Mouse (Mus musculus) kidney, embryonic 14.5 days (tissue): ENCODE measurements around the gene Kbtbd6. TPM values are rescaled to one million over a fixed set of nuclear protein-coding genes. Genes with fewer than 3 reads are reported as not detected.

Experiments
- ATAC-seq: fragments of 200-750 bp; cut with Nextera tagmentation; 2 replicates; pipeline ENCODE4 v1.8.0; 2017; ENCODE audit warnings: moderate number of reproducible peaks, mild to moderate bottlenecking, moderate TSS enrichment, moderate library complexity; ENCODE audit not compliant: low FRiP score, low TSS enrichment
- H3K27ac ChIP-seq: fragments of 300-500 bp; sonication (generic); 2 replicates; pipeline ENCODE4 v1.5.1; 2014; ENCODE audit warnings: low read depth, mild to moderate bottlenecking, low read length, moderate library complexity, mixed read lengths
- H3K27me3 ChIP-seq: fragments of 300-500 bp; sonication (generic); 2 replicates; pipeline ENCODE4 v1.6.1; 2014; ENCODE audit warnings: mild to moderate bottlenecking, low read length; ENCODE audit not compliant: control insufficient read depth, insufficient read depth
- H3K36me3 ChIP-seq: fragments of 300-500 bp; sonication (generic); 2 replicates; pipeline ENCODE4 v1.6.1; 2014; ENCODE audit warnings: low read length, mixed read lengths; ENCODE audit not compliant: control insufficient read depth, insufficient read depth
- H3K4me1 ChIP-seq: fragments of 300-500 bp; sonication (generic); 2 replicates; pipeline ENCODE4 v1.6.1; 2014; ENCODE audit warnings: low read length, mixed read lengths; ENCODE audit not compliant: control insufficient read depth, insufficient read depth
- H3K4me2 ChIP-seq: fragments of 300-500 bp; sonication (generic); replicated peaks from 2 replicates; pipeline ENCODE4 v1.6.1; 2014; ENCODE audit warnings: low read depth, mild to moderate bottlenecking, low read length
- H3K4me3 ChIP-seq: fragments of 300-500 bp; sonication (generic); 2 replicates; pipeline ENCODE4 v1.5.1; 2014; ENCODE audit warnings: mild to moderate bottlenecking, low read length
- H3K9ac ChIP-seq: fragments of 300-500 bp; sonication (generic); 2 replicates; pipeline ENCODE4 v1.6.1; 2014; ENCODE audit warnings: low read depth, mild to moderate bottlenecking, low read length, moderate library complexity
- H3K9me3 ChIP-seq: fragments of 300-500 bp; sonication (generic); 2 replicates; pipeline ENCODE4 v1.6.1; 2016; ENCODE audit warnings: low read length; ENCODE audit not compliant: control insufficient read depth
- WGBS: fragments of 180-500 bp; shearing (Covaris S2); extraction: QIAGEN DNeasy Blood & Tissue Kit; methylation state at CpG from one replicate; pipeline ENCODE4 v1.1.7; 2014; 5-methylcytosine and 5-hydroxymethylcytosine counted together
- polyA plus RNA-seq: library from polyadenylated mRNA; unstranded; fragments of >200 nt; fragmentation: Nextera tagmentation; extraction: Ambion mirVana; gene quantifications from 2 replicates; pipeline ENCODE4 v1.2.1, GENCODE M21; 2014

Gene Kbtbd6
- polyA plus RNA-seq, 1 experiment from 2014 or later: 3.2 TPM

DNA sequence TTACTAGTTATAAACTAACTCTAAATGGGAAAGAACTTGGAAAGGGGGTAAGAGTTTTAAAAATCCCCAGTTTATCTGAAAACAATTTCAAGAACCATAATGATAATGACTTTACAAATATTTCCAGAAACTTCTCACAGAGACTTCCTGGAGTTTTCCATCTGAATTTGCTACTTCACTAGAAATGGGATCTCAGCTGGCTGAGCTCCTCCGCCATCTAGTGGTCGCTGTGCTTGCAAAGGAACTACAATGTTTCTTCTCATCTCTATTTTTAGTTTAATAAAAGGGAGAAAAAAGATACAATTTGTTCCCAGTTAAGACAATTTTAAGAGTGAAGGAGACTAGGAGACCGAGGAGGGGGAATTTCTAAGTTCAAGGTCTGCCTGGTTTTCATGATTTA, 16.0 kb downstream of the Kbtbd6 start:
- H3K27ac ChIP-seq: no peak overlapping the region
- no peak overlapping the region for H3K4me3 ChIP-seq
- no peaks in the 10 kb centered on the region for H3K4me1 ChIP-seq
- no peak for ATAC-seq
- H3K36me3 ChIP-seq: peaks cover 76% of the 10 kb centered on the region
- no peaks in the 10 kb centered on the region for H3K9me3 ChIP-seq
- H3K4me2 ChIP-seq: no peak overlapping the region
- WGBS: 31% methylated on average over 3 of the region's 3 CpGs
- H3K9ac ChIP-seq: no peak overlapping the region
- H3K27me3 ChIP-seq: no peaks in the 10 kb centered on the region

DNA sequence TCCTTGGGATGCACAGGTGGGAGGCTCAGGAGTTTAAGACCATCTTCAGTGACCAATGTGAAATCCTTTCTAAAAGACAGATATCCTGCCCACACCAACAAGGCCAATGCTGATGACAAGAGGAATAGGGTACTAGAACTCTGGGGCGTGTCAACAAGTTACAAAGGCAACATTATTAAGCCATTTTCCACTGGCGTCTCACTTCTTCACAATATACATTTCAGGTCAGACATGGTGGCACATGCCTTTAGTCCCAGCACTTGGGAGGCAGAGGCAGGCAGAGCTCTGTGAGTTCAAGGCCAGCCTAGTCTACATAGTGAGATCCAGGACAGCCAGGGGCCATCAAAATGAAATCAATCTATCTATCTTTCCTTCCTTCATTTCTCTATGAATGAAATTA, 21.7 kb downstream of the Kbtbd6 start:
- Histone ChIP-seq H3K4me1 (no peaks in the 10 kb centered on the region), H3K27ac (no peak overlapping the region), H3K9me3 (no peaks in the 10 kb centered on the region), H3K4me2 (no peak overlapping the region), H3K36me3 (peaks cover 71% of the 10 kb centered on the region), H3K4me3 (no peak overlapping the region), H3K27me3 (no peaks in the 10 kb centered on the region), H3K9ac (no peak overlapping the region)
- no peak for ATAC-seq
- 91% methylated on average over 2 of the region's 2 CpGs for WGBS

DNA sequence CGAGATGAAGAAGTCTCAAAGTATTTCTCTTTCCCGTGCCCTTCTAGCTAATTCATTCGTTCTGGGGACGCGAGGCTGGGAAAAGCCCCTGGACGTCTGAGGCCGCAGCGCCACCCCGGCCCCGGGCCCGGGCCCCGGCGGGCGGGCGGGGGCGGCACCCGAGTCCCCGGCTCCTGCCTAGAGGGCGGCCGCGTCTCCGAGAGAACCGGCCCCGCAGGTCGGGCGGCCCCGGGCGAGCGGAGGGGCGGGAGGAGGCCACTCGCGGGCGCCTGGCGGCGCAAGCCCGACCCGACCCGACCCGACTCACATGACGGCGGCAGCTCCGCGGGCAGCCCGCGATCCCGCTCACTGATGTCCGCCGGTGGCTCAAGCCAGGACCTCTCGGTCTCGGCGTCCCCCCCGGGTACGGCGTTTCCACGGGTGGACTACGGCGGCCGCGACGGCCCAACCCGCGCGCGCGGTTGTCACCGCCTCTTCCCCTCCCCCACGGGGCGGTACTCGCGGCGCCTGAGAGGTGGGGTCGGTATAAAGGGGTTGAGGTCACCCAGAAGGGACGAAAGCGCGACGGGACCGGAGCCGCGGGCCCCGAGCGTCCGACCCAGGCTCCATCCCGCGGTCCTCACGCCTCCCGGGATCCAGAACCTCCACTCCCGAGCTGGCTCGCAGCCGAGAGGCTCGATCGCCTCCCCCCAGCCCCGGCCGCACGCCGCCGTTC, 29.1 kb downstream of the Kbtbd6 start, which contains the start of gene Elf1:
Gene Elf1 (plus strand): TSS at position 571 of the 715 bp plus-strand sequence.
- Histone ChIP-seq H3K9ac (peak within 1 kb of the TSS; percentile 95), H3K36me3 (peaks cover 11% of the 10 kb centered on the region), H3K27ac (peak within 1 kb of the TSS; percentile 99), H3K4me1 (peaks cover 20% of the 10 kb centered on the region), H3K27me3 (no peaks in the 10 kb centered on the region), H3K4me2 (peak within 1 kb of the TSS; percentile 81), H3K4me3 (peak within 1 kb of the TSS; percentile 87), H3K9me3 (no peaks in the 10 kb centered on the region)
- peak; percentile 85 for ATAC-seq
- WGBS: under 1% methylated on average over 52 of the region's 96 CpGs

DNA sequence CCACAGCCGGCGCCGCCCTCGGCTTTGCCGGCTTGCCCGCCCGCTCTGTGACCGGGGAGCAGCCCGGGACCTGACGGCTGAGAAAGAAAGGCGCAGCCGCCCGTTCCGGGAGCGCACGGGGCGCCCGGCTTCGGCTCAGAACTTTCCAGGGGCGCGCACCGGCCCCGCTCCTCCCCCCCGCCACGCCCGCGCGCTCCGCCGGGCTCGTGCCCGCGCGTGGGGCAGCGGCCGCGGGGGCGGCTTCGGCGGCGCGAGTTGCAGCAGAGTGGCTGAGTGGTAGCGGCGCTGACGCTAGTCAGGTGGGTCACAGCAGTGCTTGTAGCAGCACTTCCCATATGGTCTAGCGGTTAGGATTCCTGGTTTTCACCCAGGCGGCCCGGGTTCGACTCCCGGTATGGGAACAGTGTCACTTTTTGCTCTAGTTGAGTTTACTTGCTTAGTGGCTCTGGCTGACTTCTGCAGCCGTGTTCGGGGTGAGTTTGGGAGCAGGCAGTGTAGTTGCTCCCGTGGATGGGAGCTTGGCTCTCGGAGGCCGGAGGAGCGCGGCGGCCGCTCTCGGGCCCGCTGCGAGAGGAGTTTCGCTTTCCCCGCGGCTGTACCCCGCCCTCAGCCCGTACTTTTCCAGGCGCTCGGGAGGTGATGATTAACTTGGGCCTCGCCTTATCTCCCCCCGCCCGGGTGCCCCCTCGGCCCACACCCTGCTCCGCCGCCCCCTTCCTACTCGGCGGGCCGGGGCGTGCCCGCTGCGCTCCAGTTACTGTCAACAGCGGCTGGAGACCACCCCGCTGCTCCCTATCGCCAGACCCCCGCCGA, 29.9 kb downstream of the Kbtbd6 start, which contains the start of gene Wbp4:
Gene Wbp4 (minus strand): TSS at position 182 of the 813 bp plus-strand sequence.
- Histone ChIP-seq H3K4me2 (peak within 1 kb of the TSS; percentile 81), H3K27ac (peak within 1 kb of the TSS; percentile 99), H3K4me3 (peak within 1 kb of the TSS; percentile 87), H3K4me1 (peaks cover 21% of the 10 kb centered on the region), H3K36me3 (peaks cover 9% of the 10 kb centered on the region), H3K9ac (peak within 1 kb of the TSS; percentile 95), H3K27me3 (no peaks in the 10 kb centered on the region), H3K9me3 (no peaks in the 10 kb centered on the region)
- ATAC-seq: peak; percentile 87
- under 1% methylated on average over 64 of the region's 86 CpGs for WGBS

DNA sequence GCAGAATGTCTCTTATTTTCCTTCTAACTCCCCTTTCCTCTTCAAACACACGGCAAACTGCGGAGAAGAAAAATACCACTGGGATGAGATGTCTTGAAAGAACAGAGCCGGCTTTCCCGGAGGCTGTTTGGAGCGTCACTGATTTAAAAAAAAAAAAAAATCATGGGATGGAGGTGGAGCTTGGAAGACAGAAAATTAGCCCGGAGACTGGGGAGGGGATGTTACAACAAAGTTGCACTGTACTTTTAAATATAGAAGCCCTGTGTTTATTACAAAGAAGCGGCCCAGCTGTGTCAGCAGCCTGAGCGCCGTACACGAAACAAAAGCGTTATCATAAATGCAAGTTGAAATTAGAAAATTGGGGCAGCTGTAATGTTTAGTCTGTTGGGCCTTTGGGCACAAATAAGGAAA, 30.6 kb downstream of the Kbtbd6 start:
- no peak for ATAC-seq
- H3K4me2 ChIP-seq: peak overlapping the region; percentile 81
- H3K36me3 ChIP-seq: peaks cover 5% of the 10 kb centered on the region; the same call in 1 of the 2 replicates
- no peaks in the 10 kb centered on the region for H3K9me3 ChIP-seq
- H3K27ac ChIP-seq: peak overlapping the region; percentile 99
- peak overlapping the region; percentile 95 for H3K9ac ChIP-seq
- H3K27me3 ChIP-seq: no peaks in the 10 kb centered on the region
- peaks cover 28% of the 10 kb centered on the region for H3K4me1 ChIP-seq
- WGBS: 0% methylated on average over 11 of the region's 11 CpGs
- peak overlapping the region; percentile 87 for H3K4me3 ChIP-seq

DNA sequence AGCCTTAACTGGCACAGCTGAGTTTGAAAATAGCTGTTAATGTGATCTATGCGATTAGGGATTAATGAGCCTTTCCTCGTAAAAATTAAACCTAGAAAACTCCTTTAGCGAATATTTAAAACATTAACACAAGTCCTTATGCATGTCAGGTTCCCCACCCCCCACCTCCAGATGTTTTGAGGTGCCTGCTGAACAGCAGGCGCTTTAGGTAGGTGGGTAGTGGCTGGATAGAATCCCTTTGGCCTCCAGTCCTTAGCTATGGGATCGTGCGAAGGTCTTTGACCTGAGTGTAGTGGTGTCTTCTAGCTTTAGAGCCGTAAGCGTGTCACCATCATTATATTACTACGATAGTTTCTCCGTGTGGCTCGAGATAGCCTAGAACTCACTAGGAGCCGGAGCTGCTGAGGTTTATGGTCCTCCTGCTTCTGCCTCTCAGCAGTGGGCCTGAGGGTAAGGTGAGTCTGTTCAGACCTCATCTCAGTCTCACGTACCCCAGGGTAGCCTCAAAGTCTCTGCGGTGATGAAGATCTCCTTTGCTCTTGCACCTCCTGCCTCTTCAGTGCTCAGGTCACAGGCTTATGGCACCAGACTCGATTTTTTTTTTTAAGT, 31.2 kb downstream of the Kbtbd6 start:
- Histone ChIP-seq H3K36me3 (peaks cover 5% of the 10 kb centered on the region; the same call in 1 of the 2 replicates), H3K9me3 (no peaks in the 10 kb centered on the region), H3K27ac (peak overlapping the region; percentile 99), H3K4me2 (peak overlapping the region; percentile 81), H3K27me3 (no peaks in the 10 kb centered on the region), H3K4me1 (peaks cover 30% of the 10 kb centered on the region), H3K4me3 (peak overlapping the region; percentile 87), H3K9ac (peak overlapping the region; percentile 95)
- WGBS: 13% methylated on average over 15 of the region's 15 CpGs
- ATAC-seq: no peak

DNA sequence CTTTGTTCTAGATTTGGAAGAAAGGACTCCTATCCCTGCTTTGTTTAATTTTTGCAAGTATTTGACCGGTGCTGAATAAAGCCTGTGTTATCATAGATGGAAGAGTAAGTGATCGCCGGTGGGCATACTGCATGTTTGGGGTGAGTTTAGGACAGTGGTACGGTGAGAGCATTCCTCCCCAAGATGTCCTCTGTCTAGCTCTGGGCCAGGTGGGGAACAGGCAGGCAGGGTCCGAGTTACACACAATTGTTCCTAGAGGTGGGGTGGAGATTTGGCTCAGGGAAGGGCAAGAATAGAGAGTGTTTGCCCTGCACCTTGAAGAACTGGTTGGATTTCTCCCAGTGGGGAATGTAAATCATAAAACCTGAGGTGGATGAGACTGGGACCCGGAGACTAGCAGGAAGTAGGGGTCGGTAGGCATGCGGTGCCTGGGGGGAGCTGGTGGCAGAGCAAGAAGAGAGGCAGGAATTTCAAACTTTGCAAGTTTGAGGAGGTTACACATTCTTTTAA, 32.0 kb downstream of the Kbtbd6 start:
- Histone ChIP-seq H3K4me3 (peak overlapping the region; percentile 87; the same call in 1 of the 2 replicates), H3K27ac (peak overlapping the region; percentile 99; the same call in 1 of the 2 replicates), H3K27me3 (no peaks in the 10 kb centered on the region), H3K9ac (peak overlapping the region; percentile 95; the same call in 1 of the 2 replicates), H3K4me2 (peak overlapping the region; percentile 81), H3K9me3 (no peaks in the 10 kb centered on the region), H3K36me3 (peaks cover 5% of the 10 kb centered on the region; the same call in 1 of the 2 replicates), H3K4me1 (peaks cover 33% of the 10 kb centered on the region)
- 63% methylated on average over 8 of the region's 8 CpGs for WGBS
- ATAC-seq: no peak

DNA sequence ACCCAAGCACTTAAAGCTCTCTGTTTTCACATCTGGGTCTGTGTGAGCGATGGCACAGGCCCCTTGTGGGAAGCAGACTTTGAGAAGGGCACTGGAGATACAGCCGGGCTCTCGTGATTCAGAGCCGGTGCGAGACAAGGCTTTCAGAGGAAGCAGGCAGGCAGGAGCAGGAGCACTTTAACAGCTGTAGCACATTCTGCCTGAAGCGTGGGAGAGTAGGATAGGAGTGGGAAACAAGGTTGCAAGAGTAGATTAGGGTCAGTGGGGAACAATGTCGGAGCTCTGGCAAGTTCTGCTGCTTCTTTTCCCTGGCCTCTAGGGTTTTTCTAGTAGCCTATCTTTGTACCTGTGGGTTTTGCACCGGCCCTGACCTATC, 35.0 kb downstream of the Kbtbd6 start:
- no peak for ATAC-seq
- Histone ChIP-seq H3K27ac (peak overlapping the region; percentile 18; the same call in 1 of the 2 replicates), H3K4me2 (peak overlapping the region; percentile 53)

More for the DNA sequence above, 35.0 kb downstream of the Kbtbd6 start:
- peaks cover 22% of the 10 kb centered on the region for H3K4me1 ChIP-seq
- no peaks in the 10 kb centered on the region for H3K36me3 ChIP-seq
- peak overlapping the region; percentile 31; the same call in 1 of the 2 replicates for H3K4me3 ChIP-seq
- 17% methylated on average over 8 of the region's 8 CpGs for WGBS
- peak overlapping the region; percentile 35; the same call in 1 of the 2 replicates for H3K9ac ChIP-seq
- no peaks in the 10 kb centered on the region for H3K9me3 ChIP-seq
- H3K27me3 ChIP-seq: no peaks in the 10 kb centered on the region
